Mouse (Mus musculus): Measurements from ENCODE around the gene Ythdf1.

DNA sequence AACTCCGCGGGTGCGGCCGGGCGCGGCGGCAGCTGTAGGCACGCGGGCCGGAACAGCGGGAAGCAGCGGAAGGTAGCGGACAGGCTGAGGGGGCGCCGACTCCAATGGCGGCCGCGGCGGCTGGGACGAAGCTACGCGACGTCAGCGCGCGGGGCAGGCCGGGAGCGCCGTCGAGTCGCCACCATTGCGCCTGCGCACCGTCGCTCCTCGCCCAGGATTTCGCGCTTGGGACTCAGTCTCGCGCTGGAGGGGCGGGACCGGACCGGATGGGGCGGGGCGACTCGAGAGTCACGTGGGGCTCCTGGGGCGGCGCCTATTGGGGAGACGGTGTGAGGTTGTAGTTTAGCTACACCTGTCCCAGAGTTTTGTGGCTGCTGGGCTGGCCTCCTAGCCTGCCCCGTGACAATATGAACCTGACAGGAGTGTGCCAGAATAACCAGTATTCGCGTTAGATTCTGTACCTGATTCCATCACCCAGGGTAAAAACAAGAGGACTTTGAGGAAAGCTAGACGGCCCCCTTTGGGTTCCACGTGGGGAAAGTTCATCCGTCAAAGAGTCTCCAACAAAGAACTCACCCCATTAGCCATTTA, at the start of gene Ythdf1:
- TF ChIP-seq CTCF (IDR thresholded peaks at IDR 0.05; ENCODE audit: borderline replicate concordance, control insufficient read depth, extremely low read depth, insufficient read depth, low read length, poor library complexity) (no peak), POLR2A (IDR thresholded peaks at IDR 0.05; ENCODE audit: control insufficient read depth, extremely low read depth, insufficient read depth, low read length, poor library complexity) (peak; percentile 66)
